Mouse (Mus musculus): ENCODE data around the gene Xpnpep3. TPM values are rescaled to one million over a fixed set of nuclear protein-coding genes. Genes with fewer than 3 reads are reported as not detected.
"Not testable (repeated sequence)": the region's sequence is repeated elsewhere in the genome, so short reads cannot be mapped to it uniquely, and the experiment has no call there.

The Xpnpep3 gene
- total RNA-seq, 2 experiments from 2014 or later, result 14.0 to 24.9 TPM

GRCm38 (mm10) chr15:81472256-81472655 is 72.3 kb downstream of the Xpnpep3 start:
- no peak for ATAC-seq (replicated peaks; ENCODE audit: low FRiP score, low TSS enrichment, poor library complexity, severe bottlenecking)

- no peak for ATAC-seq (replicated peaks; ENCODE audit: low FRiP score, low TSS enrichment, poor library complexity, severe bottlenecking)
Observed at GRCm38 (mm10) chr15:81475654-81476053, 75.7 kb downstream of the Xpnpep3 start.

GRCm38 (mm10) chr15:81476597-81476996 is 76.7 kb downstream of the Xpnpep3 start:
- peak; percentile 60; the same call in 1 of the 2 replicates for ATAC-seq (replicated peaks; ENCODE audit: low FRiP score, low TSS enrichment, poor library complexity, severe bottlenecking)

GRCm38 (mm10) chr15:81479446-81480213 is 79.7 kb downstream of the Xpnpep3 start:
- no peak for ATAC-seq (replicated peaks; ENCODE audit: low FRiP score, low TSS enrichment, poor library complexity, severe bottlenecking)

- ATAC-seq (replicated peaks; ENCODE audit: low FRiP score, low TSS enrichment, poor library complexity, severe bottlenecking), result not testable (repeated sequence)
Observed at GRCm38 (mm10) chr15:81480284-81480683, 80.3 kb downstream of the Xpnpep3 start.

- ATAC-seq (replicated peaks; ENCODE audit: low FRiP score, low TSS enrichment, poor library complexity, severe bottlenecking), result peak; percentile 93
Observed at GRCm38 (mm10) chr15:81480977-81481379, 81.0 kb downstream of the Xpnpep3 start.

GRCm38 (mm10) chr15:81482966-81483365 is 83.0 kb downstream of the Xpnpep3 start:
- no peak for ATAC-seq (replicated peaks; ENCODE audit: low FRiP score, low TSS enrichment, poor library complexity, severe bottlenecking)

- no peak for ATAC-seq (replicated peaks; ENCODE audit: low FRiP score, low TSS enrichment, poor library complexity, severe bottlenecking)
Observed at GRCm38 (mm10) chr15:81483691-81484090, 83.8 kb downstream of the Xpnpep3 start.

- ATAC-seq (replicated peaks; ENCODE audit: low FRiP score, low TSS enrichment, poor library complexity, severe bottlenecking), result no peak
Observed at GRCm38 (mm10) chr15:81485483-81485882, 85.5 kb downstream of the Xpnpep3 start.

- ATAC-seq (replicated peaks; ENCODE audit: low FRiP score, low TSS enrichment, poor library complexity, severe bottlenecking), result no peak
Observed at GRCm38 (mm10) chr15:81503466-81503865, 103.5 kb downstream of the Xpnpep3 start.

- no peak for ATAC-seq (replicated peaks; ENCODE audit: low FRiP score, low TSS enrichment, poor library complexity, severe bottlenecking)
Observed at GRCm38 (mm10) chr15:81503995-81504394, 104.1 kb downstream of the Xpnpep3 start.

Other genes with a start within 250 kb of the Xpnpep3 start
- gene Mrtfa, start 209.4 kb upstream of the Xpnpep3 start, total RNA-seq (2014; fragmentation: Nextera tagmentation), result 21.2 and 23.5 TPM in 2 replicates
- 2.5 and 3.7 TPM in 2 replicates for gene Mrtfa, start 209.4 kb upstream of the Xpnpep3 start, total RNA-seq (2017)
- not detected in 2 replicates for gene Mchr1, start 164.6 kb upstream of the Xpnpep3 start, total RNA-seq (2014; fragmentation: Nextera tagmentation)
- not detected in 2 replicates for gene Mchr1, start 164.6 kb upstream of the Xpnpep3 start, total RNA-seq (2017)
- gene Slc25a17, start 39.3 kb upstream of the Xpnpep3 start, total RNA-seq (2014; fragmentation: Nextera tagmentation), result 54.3 and 76.2 TPM in 2 replicates
- gene Slc25a17, start 39.3 kb upstream of the Xpnpep3 start, total RNA-seq (2017), result 89.4 and 90.9 TPM in 2 replicates
- 175 and 195 TPM in 2 replicates for gene St13, start 61 bp upstream of the Xpnpep3 start, total RNA-seq (2014; fragmentation: Nextera tagmentation)
- 481 and 514 TPM in 2 replicates for gene St13, start 61 bp upstream of the Xpnpep3 start, total RNA-seq (2017)
- not detected in 2 replicates for gene Dnajb7, start 8.2 kb downstream of the Xpnpep3 start, total RNA-seq (2014; fragmentation: Nextera tagmentation)
- gene Dnajb7, start 8.2 kb downstream of the Xpnpep3 start, total RNA-seq (2017), result 0.34 TPM in 1 of 2 replicates, not detected in the other
- 220 and 236 TPM in 2 replicates for gene Rbx1, start 66.2 kb downstream of the Xpnpep3 start, total RNA-seq (2014; fragmentation: Nextera tagmentation)
- 168 and 201 TPM in 2 replicates for gene Rbx1, start 66.2 kb downstream of the Xpnpep3 start, total RNA-seq (2017)
- gene Ep300, start 185.2 kb downstream of the Xpnpep3 start, total RNA-seq (2014; fragmentation: Nextera tagmentation), result 75.2 and 116 TPM in 2 replicates
- gene Ep300, start 185.2 kb downstream of the Xpnpep3 start, total RNA-seq (2017), result 32.2 and 34.5 TPM in 2 replicates